Mouse (Mus musculus) T-helper 17 cell (primary cell): ENCODE measurements at regions not wholly inside any gene's neighbourhood (a gene's known extent, or its start where the extent isn't known, plus 50 kb on each side); places are given as distances from the start of the nearest gene placed in this dataset.

Experiments used
- in situ Hi-C, 2 experiments: fragments of 300-600 bp; cut with MboI, MseI; formaldehyde crosslinking; loops; 1 replicate in 1 of 2; 2 replicates in 1 of 2; pipeline ENCODE4 v1.15.1; 2025; ENCODE audit warnings: high pct_unique_total_duplicates in 2 of 2

- in situ Hi-C loops: no loop called here
Measured at GRCm38 (mm10) chr12:26547466-26547865, 78.5 kb downstream of the Cmpk2 start.

DNA sequence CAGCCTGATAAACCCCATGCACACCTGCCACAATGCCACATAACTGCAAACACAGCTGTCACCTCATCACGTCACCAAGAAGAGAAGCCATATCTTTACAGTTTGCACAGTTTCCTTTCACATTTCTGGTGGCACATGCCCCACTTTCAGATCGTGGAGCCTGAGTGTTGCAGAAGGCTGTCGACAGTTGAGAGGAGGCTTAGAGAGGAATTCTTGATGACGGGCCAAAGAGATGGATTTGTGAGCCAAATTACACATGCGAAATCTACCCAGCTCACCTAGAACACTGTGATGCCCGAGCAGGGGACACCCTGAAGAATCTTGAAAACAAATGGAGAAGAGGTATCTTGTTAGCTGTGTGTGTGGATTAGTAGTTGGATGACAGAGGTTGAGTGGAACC is 77.4 kb downstream of the Cmpk2 start:
- in situ Hi-C loops: no loop called here

DNA sequence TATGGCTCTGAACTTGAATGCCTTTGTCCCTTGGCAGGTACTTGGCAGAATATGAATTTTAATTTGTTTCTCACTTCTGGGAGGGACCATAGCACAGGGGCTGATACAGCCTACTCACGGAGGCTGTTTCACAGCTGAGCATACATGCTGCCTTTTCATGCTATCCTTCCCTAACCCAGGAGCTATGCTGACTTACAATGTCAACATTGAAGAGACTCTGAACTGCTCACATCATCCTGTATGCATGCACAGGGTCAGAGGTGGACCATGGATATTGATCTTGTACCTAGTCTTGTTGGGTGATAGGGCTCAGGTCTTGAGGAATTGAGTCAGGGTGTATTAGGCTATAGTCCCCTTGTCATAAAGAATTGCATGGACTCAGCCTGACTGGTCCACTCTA is 74.5 kb downstream of the Cmpk2 start:
- in situ Hi-C loops: no loop called here

- in situ Hi-C loops: no loop called here
Measured at GRCm38 (mm10) chr12:26542451-26542850, 73.4 kb downstream of the Cmpk2 start.

GRCm38 (mm10) chr12:26535261-26535890 is 66.4 kb downstream of the Cmpk2 start:
- in situ Hi-C loops: loop anchor here in 1 of 2 experiments (5.0 kb wide), 1 partner anchor 597 kb away; no protein-coding TSS in a partner anchor

DNA sequence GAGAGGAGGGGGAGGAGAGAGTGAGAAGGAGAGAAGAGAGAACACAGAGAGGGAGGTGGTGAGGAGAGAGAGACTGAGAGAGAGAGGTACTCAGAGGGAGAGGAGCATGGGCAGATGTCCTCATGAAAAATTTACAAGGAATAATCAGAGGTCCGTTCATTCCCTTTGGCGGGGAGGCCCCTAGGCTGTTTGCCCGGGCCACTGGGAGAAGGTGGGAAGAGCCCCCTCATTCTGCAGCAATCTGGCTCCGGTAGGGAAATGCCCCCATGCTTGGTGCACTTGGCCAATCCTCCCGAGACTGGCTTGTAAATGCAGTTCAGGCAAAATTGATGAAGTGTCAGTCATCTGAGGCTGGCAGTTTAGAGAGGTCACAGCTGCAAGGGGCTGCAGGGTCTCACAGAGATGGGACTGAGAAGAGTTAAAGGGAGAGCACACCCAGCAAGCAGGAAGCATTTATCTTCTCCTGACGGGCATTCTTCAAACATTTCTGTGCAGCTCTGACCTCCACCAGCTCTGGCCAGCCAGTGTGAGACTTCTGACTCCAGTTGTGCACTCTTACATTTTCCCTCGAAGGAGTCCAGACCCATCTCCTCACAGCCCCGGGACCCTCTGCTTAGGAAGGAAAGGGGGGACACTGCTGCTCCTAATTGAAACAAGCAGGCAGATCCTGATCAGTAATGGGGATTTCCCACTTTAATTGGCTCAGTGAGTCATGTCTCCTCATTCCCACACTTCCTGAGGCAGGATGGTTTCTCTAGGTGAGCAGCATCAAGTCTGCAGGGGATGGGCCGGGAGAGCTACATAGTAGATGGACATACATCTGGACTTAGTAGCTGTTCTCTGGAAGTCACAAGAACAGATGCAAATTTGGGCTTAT is 65.5 kb downstream of the Cmpk2 start:
- in situ Hi-C loops: loop anchor here (5.0 kb wide), 3 partner anchors 598 to 1903 kb away; no protein-coding TSS in a partner anchor

DNA sequence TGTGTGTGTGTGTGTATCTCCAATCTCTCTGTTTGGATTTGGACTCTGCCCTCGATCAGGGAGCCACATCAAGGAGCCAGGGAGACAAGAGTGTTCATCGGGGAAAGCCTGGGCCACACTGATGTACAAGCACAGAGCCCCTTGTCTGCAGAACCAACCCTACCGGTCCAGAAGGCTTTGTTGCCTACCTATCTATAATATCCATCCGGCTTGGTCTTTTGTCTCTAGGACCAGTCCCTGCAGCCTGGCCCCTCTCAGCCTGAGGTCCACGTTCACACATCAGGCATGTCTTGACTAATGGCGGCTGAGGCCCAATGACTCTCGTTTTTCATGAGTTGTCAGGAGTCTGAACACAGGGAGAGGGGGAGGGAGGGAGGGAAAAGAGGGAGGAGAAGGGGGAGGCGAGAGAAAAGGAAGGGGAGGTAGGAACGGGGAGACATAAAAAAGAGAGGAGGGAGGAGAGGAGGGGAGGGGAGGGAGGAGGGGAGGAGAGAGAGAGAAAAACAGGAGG is 64.7 kb downstream of the Cmpk2 start:
- in situ Hi-C loops: loop anchor here (5.0 kb wide), 2 partner anchors 1894 to 1904 kb away; no protein-coding TSS in a partner anchor

- in situ Hi-C loops: loop anchor here (5.0 kb wide), 2 partner anchors 1894 to 1904 kb away; no protein-coding TSS in a partner anchor
Measured at GRCm38 (mm10) chr12:26532823-26533640, 64.0 kb downstream of the Cmpk2 start.

GRCm38 (mm10) chr12:26532076-26532475 is 63.1 kb downstream of the Cmpk2 start:
- in situ Hi-C loops: loop anchor here (5.0 kb wide), 2 partner anchors 1895 to 1905 kb away; no protein-coding TSS in a partner anchor
